Mouse (Mus musculus): Measurements from ENCODE around the gene Mrpl27.
"Not testable (repeated sequence)": the region's sequence is repeated elsewhere in the genome, so short reads cannot be mapped to it uniquely, and the experiment has no call there.

Mrpl27 gene

DNA sequence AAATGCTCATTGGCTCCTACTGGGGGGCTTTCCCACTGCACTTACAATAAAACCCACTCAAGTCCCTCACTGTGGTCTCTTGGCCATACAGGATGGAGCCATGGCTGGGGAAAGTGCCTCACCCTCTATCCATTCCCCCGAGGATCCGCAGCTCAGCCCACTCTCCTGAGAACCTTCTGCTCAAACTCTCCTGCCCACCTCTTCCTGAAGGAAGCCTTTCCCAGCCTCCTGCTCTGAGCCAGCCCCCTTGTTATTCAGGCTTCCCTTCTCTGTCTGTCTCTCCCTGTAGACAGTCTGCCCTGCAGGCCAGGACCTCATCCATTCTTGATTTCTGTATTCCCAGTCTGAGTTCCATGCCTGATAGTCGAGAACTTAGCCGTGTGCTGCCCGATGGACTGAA is 21.4 kb downstream of the Mrpl27 start:
- DNase-seq (ENCODE audit: low spot score in 2 of 2), result no peak

- DNase-seq (ENCODE audit: low spot score in 2 of 2), result no peak
These were observed 21.9 kb downstream of the Mrpl27 start for GRCm38 (mm10) chr11:94675446-94675845.

- DNase-seq (ENCODE audit: low spot score in 2 of 2), result no peak
These were observed 22.7 kb downstream of the Mrpl27 start for GRCm38 (mm10) chr11:94676308-94676707.

GRCm38 (mm10) chr11:94676754-94677606 is 23.4 kb downstream of the Mrpl27 start, which contains the start of gene Xylt2:
Xylt2 (minus strand) TSS chr11:94677515.
- peak; percentile 87 to 93 for DNase-seq (ENCODE audit: low spot score in 2 of 2)

DNA sequence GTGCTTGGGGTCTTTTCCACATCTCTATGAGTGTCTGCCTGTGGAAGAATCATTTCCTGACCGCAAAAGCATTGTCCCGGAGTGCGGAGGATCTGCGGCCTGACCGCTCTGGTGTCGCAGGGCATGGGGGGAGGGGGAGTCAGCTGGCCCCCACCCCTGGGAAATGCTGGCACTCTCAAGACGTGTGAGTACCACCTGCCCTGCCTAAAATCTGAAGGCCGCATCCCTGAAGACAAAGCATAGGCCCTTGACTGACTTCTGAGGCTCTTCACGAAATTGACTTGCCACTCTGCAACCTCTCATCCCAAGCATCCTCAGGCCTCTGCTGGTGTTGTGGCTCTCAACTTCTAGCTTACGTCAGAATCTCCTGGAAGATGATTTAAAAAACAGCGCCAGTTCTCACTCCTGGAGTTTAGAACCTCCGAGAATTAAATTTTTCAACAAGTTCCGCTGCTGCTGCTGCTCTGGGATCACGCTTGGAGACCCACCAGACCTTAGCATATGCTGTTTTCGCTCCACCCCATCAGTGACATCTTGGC is 24.1 kb downstream of the Mrpl27 start:
- no peak for DNase-seq (ENCODE audit: low spot score in 2 of 2)

GRCm38 (mm10) chr11:94680639-94681038 is 27.1 kb downstream of the Mrpl27 start:
- DNase-seq (ENCODE audit: low spot score in 2 of 2), result no peak

- DNase-seq (ENCODE audit: low spot score in 2 of 2), result no peak
These were observed 28.1 kb downstream of the Mrpl27 start for GRCm38 (mm10) chr11:94681640-94682039.

DNA sequence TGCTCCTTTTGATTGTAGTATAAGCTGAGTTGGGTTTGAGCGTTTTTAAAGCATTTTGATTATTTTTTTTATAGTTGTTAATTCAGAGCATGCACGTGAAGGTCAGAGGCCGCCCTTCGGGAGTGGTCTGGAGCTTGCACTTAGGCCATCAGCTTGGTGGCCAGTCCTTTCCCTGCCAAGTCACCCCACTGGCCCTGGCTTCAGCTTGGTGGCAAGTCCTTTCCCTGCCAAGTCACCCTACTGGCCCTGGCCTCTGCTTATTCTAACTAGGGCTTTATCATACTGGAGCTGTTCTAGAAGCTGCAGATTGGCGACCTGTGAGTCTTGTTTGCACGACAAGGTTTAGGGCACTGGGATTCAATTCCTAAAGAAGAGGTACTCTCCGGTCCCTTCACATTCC is 28.9 kb downstream of the Mrpl27 start:
- DNase-seq (ENCODE audit: low spot score in 2 of 2), result no peak

DNA sequence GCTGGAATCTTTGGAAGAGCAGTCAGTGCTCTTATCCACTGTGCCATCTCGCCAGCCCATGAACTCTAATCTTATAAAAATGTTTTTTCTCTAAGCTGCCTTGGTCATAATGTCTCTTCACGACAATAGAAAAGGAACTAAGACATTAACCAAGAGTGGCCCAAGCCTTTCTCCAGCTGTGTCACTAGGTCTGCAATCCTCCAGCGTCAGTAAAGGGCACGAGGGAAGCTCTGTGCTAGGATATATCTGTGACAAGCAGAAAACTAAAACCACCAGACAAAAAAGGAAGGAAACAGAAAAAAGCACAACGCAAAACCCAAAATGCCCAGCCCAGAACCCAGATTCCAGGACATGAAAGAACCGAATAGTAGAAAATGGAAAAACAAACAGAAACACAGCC is 33.6 kb downstream of the Mrpl27 start:
- DNase-seq (ENCODE audit: low spot score in 2 of 2), result no peak

- not testable (repeated sequence) for DNase-seq (ENCODE audit: low spot score in 2 of 2)
These were observed 38.9 kb downstream of the Mrpl27 start for GRCm38 (mm10) chr11:94692502-94692901.

DNA sequence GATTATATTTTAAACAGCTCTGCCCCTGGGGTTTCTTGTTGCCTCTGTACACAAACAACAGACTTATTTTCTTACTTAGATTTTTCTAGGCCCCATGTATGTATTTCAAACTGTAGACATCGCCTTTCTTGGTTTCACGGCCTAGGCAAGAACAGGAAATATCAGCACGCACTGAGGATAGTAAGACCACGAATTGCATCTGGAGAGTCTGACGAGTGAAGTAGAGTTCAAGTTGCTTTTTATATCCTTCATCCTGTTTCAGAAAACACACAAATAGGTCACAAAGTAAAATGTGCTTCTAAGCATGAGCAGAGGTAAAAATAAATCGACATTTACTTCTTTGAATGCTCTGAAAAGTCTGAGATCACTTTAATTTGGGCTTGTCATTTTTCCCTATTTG is 41.9 kb downstream of the Mrpl27 start:
- no peak for DNase-seq (ENCODE audit: low spot score in 2 of 2)

GRCm38 (mm10) chr11:94697140-94697539 is 43.6 kb downstream of the Mrpl27 start:
- DNase-seq (ENCODE audit: low spot score in 2 of 2), result no peak

DNA sequence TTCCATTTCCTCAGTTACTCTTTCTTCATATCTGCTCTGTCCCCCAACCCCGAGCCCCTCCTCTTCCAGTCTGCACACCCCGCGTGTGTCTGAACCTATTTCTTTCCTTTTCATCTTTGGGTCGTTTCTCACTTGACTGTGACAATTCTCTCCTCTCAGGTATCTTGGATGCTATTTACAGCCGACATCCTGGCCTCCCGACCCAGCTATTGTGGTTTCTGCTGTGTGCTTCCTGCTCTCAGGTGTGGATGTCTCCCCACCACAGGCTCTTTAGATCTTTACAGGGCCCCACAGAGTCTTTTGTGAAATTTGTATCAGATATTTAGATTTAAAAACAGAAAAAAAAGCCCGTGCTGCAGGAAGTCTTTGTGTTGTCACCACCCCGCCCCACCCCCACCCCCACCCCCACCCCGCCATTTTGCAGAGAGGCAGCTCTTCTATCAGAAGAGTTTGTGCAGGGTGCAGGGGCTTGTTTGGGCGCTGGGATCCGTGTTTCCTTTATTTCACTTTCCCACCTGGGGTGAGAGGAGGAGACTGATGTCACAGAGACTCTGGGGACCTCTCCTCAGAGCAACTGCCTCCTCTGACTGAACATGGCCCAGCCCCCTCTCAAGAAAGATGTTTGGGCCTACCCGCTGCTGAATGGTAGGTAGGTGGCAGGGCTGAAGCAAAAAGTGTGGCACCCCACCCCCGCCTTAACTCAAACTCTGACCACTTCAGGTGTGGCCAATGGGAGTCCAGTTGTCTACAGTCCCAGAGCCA is 44.3 kb downstream of the Mrpl27 start:
- no peak for DNase-seq (ENCODE audit: low spot score in 2 of 2)

DNA sequence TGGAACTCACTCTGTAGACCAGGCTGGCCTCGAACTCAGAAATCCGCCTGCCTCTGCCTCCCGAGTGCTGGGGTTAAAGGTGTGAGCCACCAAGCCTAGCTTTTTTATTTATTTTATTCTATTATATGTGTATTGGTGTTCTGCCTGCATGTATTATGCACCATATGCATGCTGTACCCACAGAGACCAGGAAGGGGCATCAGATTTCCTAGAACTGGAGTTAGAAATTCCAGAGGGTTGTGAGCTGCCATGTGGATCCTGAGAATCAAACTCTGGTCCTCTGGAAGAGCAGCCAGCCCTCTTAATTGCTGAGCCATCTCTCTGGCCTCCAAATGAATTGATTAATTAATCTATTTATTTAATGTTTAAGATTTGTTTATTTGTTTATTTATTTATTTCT is 45.8 kb downstream of the Mrpl27 start:
- no peak for DNase-seq (ENCODE audit: low spot score in 2 of 2)

DNA sequence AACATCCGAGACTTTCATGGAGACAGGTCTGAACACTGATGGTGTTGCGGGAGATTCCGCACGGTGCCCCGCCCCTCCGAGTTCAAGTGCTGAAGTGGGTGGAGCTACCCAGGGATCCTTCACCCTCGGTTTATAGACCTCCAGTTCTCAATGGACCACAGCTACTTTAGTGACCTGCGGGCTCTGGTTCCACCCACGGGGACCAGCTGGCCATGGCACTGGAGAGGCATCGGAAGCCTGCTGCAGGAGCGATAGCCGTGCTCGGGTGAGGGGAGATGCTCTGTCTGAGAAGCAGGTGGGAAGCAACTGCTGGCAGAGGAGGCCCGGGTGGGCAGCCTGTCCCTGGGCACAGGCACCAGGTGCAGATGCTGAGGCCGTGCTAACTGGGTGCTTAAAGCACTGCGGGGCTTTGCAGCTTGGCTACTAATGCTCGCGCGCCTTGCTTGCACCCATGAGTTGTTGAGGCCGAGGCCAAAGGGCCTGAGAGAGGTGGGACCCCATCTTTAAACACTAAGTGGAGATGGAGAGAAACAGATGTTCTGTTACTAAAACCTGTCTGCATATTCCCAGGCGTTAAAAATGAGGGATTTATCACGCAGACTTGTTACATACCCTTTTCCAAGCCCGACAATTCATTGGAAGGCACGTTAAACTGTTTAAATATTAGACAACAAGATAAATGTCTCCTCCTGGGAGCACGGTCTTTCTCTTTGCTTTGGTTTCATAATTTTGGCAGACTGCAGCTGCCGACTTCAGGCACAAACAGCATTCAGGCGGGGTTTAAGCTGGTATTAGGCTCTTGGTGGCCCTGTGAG is 48.0 kb downstream of the Mrpl27 start:
- DNase-seq (ENCODE audit: low spot score in 2 of 2), result no peak

DNA sequence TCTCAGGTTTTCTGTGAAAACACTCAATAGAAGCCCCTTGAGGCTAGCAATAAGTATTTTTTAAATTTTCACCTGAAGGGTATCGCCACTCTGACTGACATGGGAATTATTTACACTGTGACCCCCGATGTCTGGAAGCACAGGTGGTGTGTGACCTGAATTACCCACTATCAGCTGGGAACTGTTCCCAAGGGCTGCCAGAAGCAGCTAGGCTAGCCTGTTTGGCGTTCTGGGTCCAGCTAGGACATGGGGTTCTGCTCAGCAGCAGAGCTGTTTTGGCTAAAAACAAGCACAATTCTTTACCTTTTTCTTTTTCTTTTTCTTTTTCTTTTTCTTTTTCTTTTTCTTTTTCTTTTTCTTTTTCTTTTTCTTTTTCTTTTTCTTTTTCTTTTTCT is 48.6 kb downstream of the Mrpl27 start:
- no peak for DNase-seq (ENCODE audit: low spot score in 2 of 2)

DNA sequence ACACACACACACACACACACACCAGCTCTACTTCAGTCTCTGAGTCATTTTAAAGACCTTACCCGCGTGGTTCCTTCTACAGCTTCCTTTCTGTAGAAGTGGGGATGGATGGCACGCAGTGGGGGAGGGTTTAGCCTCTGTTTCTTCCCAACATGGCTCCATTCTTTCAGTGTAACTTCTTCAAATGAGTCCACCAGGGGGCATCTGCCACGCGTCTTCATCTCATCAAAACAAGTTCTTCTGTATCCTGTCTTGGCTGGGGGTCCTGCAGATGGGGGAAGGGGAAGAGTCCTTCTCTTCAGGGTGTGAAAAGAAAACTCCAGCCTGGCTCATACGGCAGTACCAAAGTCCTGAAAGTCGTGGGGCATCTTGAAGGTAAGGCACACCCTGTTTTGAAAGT is 50.5 kb downstream of the Mrpl27 start:
- no peak for DNase-seq (ENCODE audit: low spot score in 2 of 2)

GRCm38 (mm10) chr11:94704472-94704871 is 50.9 kb downstream of the Mrpl27 start, which contains the start of gene Gm11541:
Gm11541 (minus strand) TSS chr11:94704499.
- no peak for DNase-seq (ENCODE audit: low spot score in 2 of 2)

Measured in urinary bladder, adult 18-20 months (tissue).